Mouse (Mus musculus): ENCODE results near the gene Plin2. TPM values are rescaled to one million over a fixed set of nuclear protein-coding genes. Genes with fewer than 3 reads are reported as not detected.

The Plin2 gene
- polyA plus RNA-seq (2015; fragmentation: Nextera tagmentation; extraction: Ambion mirVana) = 76.3 and 82.3 TPM in 2 replicates

GRCm38 (mm10) chr4:86669780-86670201 is at the start of gene Plin2:
TSS of gene Plin2 (minus strand) at chr4:86670060.
- WGBS = under 1% methylated on average over 18 of the region's 18 CpGs
- no peaks in the 10 kb centered on the region for H3K27me3 ChIP-seq (replicated peaks)

DNA sequence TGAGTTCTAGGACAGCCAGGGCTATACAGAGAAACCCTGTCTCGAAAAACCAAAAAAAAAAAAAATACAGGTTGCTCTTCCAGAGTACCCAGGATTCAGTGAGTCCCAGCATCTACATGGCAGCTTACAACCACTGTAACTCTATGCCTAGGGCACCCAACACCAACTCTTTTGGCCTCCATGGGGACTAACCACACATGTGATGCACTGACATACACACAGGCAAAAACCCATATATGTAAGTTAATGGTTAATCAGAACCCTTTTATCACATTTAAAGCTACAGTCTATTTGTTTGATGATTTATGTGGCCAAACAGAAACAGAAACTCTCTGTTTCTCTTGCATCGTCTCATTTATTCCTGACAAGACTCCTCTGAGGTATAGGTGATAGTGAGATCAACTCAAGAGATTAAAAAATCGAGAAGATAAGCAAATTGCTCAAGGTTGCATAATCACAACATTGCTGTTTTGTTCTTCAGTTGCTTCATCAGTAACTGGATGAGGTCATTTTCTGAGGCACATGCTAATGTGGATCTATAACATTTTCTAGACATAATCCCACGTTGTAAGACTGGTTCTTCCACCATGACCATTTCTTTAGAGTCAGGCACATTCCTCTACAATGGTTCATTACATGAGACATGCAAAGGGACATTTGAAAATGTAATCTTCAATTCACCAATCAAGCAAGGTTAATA is 49.2 kb upstream of the Plin2 start:
- H3K27ac ChIP-seq = no peak overlapping the region
- H3K36me3 ChIP-seq = no peaks in the 10 kb centered on the region
- no peaks in the 10 kb centered on the region for H3K9me3 ChIP-seq
- H3K4me1 ChIP-seq = no peaks in the 10 kb centered on the region
- WGBS = 63% methylated on average over 4 of the region's 4 CpGs
- H3K9ac ChIP-seq = no peak overlapping the region
- H3K27me3 ChIP-seq (replicated peaks) = no peaks in the 10 kb centered on the region
- H3K4me3 ChIP-seq (replicated peaks) = no peak overlapping the region
- ATAC-seq (ENCODE audit: insufficient read depth, low FRiP score, low read depth) = 0 out of 2 replicates have a peak, but pooled peaks have one; percentile 34
- no peak overlapping the region for H3K4me2 ChIP-seq

More at GRCm38 (mm10) chr4:86669780-86670201, at the start of gene Plin2:
- peak within 1 kb of the TSS; percentile 83 for H3K27ac ChIP-seq
- no peaks in the 10 kb centered on the region for H3K9me3 ChIP-seq
- peaks cover 5% of the 10 kb centered on the region; the same call in 1 of the 2 replicates for H3K36me3 ChIP-seq
- peak within 1 kb of the TSS; percentile 44; the same call in 1 of the 2 replicates for H3K9ac ChIP-seq
- peak; percentile 92 for ATAC-seq (ENCODE audit: insufficient read depth, low FRiP score, low read depth)
- peak within 1 kb of the TSS; percentile 69 for H3K4me2 ChIP-seq
- peaks cover 19% of the 10 kb centered on the region; the same call in 1 of the 2 replicates for H3K4me1 ChIP-seq
- peak within 1 kb of the TSS; percentile 73 for H3K4me3 ChIP-seq (replicated peaks)

- H3K9ac ChIP-seq = no peak overlapping the region
- no peaks in the 10 kb centered on the region for H3K27me3 ChIP-seq (replicated peaks)
- no peaks in the 10 kb centered on the region for H3K36me3 ChIP-seq
- no peak overlapping the region; the same call in 1 of the 2 replicates for H3K27ac ChIP-seq
- 63% methylated on average over 1 of the region's 1 CpGs for WGBS
- no peak for ATAC-seq (ENCODE audit: insufficient read depth, low FRiP score, low read depth)
- no peak overlapping the region for H3K4me3 ChIP-seq (replicated peaks)
- no peak overlapping the region for H3K4me2 ChIP-seq
- no peaks in the 10 kb centered on the region for H3K9me3 ChIP-seq
- no peaks in the 10 kb centered on the region for H3K4me1 ChIP-seq
Measured at GRCm38 (mm10) chr4:86717176-86717575, 47.3 kb upstream of the Plin2 start.

GRCm38 (mm10) chr4:86715341-86715740 is 45.5 kb upstream of the Plin2 start:
- Histone ChIP-seq H3K4me3 (replicated peaks) (no peak overlapping the region), H3K4me1 (no peaks in the 10 kb centered on the region), H3K9me3 (no peaks in the 10 kb centered on the region), H3K4me2 (no peak overlapping the region), H3K27ac (no peak overlapping the region), H3K36me3 (no peaks in the 10 kb centered on the region), H3K9ac (no peak overlapping the region), H3K27me3 (replicated peaks) (no peaks in the 10 kb centered on the region)
- no peak for ATAC-seq (ENCODE audit: insufficient read depth, low FRiP score, low read depth)
- 88% methylated on average over 1 of the region's 1 CpGs for WGBS

- Histone ChIP-seq H3K36me3 (no peaks in the 10 kb centered on the region), H3K27me3 (replicated peaks) (no peaks in the 10 kb centered on the region), H3K4me2 (no peak overlapping the region), H3K9me3 (no peaks in the 10 kb centered on the region), H3K9ac (no peak overlapping the region), H3K4me3 (replicated peaks) (no peak overlapping the region), H3K27ac (peak overlapping the region; percentile 54), H3K4me1 (no peaks in the 10 kb centered on the region)
- no peak for ATAC-seq (ENCODE audit: insufficient read depth, low FRiP score, low read depth)
- 70% methylated on average over 2 of the region's 2 CpGs for WGBS
Measured at GRCm38 (mm10) chr4:86713518-86713917, 43.7 kb upstream of the Plin2 start.

DNA sequence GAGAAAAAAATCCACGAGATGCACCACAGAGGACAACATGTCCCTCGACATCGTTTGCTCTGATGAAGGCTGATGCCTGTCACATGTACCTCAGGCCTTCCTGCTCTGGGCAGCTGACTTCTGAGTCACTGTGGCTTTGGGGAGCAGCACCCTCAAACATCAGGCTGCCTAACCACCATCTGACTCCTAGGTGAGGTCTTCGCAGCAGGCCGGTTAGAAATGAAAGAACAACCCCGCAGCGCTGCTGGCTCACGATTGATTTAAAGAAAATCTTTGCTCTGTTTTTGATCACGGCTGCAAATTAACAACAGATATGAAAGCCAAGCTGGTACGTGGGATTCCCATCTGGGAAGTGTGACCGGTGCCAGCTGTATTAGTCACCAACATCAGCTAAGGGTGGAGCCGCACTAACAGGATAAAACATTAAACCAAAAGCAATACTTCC is 42.9 kb upstream of the Plin2 start:
- Histone ChIP-seq H3K4me3 (replicated peaks) (no peak overlapping the region), H3K27me3 (replicated peaks) (no peaks in the 10 kb centered on the region), H3K9ac (no peak overlapping the region), H3K36me3 (no peaks in the 10 kb centered on the region), H3K9me3 (no peaks in the 10 kb centered on the region), H3K27ac (peak overlapping the region; percentile 68), H3K4me1 (no peaks in the 10 kb centered on the region), H3K4me2 (no peak overlapping the region)
- ATAC-seq (ENCODE audit: insufficient read depth, low FRiP score, low read depth) = no peak
- 64% methylated on average over 12 of the region's 12 CpGs for WGBS

DNA sequence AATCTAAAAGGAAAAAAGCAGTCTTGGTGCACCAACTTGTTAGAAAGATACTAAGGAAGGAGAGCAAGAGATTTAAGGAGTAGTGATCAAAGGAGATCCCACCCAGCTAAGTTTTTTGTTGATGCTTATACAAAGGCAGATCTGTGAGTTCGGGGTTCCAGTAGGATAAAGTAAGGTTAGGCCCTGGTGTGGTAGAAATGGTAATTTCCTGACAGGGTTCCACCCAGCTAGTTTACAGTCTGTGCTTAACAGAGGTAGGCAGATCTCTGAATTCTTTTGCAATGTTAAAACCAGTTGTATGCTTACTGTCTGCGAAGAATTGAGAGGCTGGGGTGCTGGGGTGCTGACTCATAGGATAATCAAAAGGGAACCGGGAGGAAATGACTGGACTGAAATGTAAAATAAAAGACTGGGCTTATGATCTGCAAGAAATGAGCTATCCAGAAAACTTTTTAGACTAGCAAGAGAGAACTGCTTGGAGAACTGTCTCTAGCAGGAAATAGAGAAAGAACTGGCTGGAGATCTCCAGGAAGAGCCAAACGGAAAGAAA is 40.9 kb upstream of the Plin2 start:
- H3K4me2 ChIP-seq = no peak overlapping the region
- no peak overlapping the region for H3K9ac ChIP-seq
- H3K4me3 ChIP-seq (replicated peaks) = no peak overlapping the region
- ATAC-seq (ENCODE audit: insufficient read depth, low FRiP score, low read depth) = no peak
- no peaks in the 10 kb centered on the region for H3K27me3 ChIP-seq (replicated peaks)
- H3K36me3 ChIP-seq = no peaks in the 10 kb centered on the region
- no peaks in the 10 kb centered on the region for H3K4me1 ChIP-seq
- 0 out of 2 replicates have a peak overlapping the region, but pooled peaks have one; percentile 40 for H3K27ac ChIP-seq
- WGBS = 57% methylated on average over 4 of the region's 4 CpGs
- no peaks in the 10 kb centered on the region for H3K9me3 ChIP-seq

GRCm38 (mm10) chr4:86710034-86710650 is 40.3 kb upstream of the Plin2 start:
- Histone ChIP-seq H3K4me3 (replicated peaks) (no peak overlapping the region), H3K4me2 (no peak overlapping the region), H3K9me3 (no peaks in the 10 kb centered on the region), H3K36me3 (no peaks in the 10 kb centered on the region), H3K4me1 (no peaks in the 10 kb centered on the region), H3K27ac (no peak overlapping the region), H3K9ac (no peak overlapping the region), H3K27me3 (replicated peaks) (no peaks in the 10 kb centered on the region)
- 75% methylated on average over 6 of the region's 6 CpGs for WGBS
- ATAC-seq (ENCODE audit: insufficient read depth, low FRiP score, low read depth) = no peak

DNA sequence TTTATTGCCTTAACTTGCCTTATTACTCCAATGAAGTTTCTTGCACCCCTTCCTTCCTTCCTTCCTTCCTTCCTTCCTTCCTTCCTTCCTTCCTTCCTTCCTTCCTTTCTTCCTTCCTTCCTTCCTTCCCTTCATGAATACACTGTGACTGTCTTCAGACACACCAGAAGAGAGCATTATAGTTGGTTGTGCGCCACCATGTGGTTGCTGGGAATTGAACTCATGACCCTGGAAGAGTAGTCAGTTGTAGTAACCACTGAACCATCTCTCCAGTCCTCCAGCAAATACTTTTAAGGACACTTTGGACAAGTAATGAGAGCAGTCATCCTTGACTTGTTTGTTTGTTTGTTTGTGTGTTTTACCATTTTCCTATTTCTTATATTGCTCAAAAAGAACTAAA is 38.9 kb upstream of the Plin2 start:
- no peak for ATAC-seq (ENCODE audit: insufficient read depth, low FRiP score, low read depth)
- no peak overlapping the region for H3K4me3 ChIP-seq (replicated peaks)
- no peak overlapping the region for H3K9ac ChIP-seq
- H3K4me1 ChIP-seq = no peaks in the 10 kb centered on the region
- H3K27ac ChIP-seq = no peak overlapping the region
- no peaks in the 10 kb centered on the region for H3K36me3 ChIP-seq
- H3K4me2 ChIP-seq = no peak overlapping the region
- WGBS = 29% methylated on average over 1 of the region's 1 CpGs
- no peaks in the 10 kb centered on the region for H3K27me3 ChIP-seq (replicated peaks)
- no peaks in the 10 kb centered on the region for H3K9me3 ChIP-seq

DNA sequence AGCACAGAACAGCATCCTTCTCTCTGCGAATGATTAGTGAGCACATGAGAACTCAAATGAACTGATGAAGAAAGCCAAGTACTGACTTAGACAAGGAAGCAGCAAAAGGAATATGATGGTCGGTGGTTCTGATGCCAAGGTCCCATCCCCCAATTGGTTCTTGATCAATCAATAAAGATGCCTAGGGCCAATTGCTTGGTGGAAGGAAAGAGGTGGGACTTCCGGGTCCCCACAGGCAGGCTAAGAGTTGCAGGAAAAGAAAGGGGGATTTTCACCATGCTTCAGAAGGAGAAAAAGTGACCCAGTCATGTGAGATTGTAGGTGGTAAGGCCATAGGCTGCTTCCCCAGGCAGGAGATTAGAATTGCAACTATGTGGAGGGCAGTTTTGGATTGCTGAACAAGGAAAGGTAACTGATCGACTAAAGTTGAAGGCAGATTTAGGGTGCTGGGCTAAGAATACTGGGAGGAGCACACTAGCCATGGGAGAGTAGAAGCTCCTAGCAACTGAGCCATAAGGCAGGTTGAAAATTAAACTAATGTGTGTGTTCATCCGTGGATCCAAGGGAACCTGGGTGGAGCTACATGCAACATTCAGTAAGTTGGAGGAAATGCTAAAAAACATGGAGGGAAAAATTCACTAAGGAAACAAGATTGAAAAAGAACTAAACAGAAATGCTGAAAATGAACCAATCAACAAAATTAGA is 29.5 kb upstream of the Plin2 start:
- Histone ChIP-seq H3K9me3 (no peaks in the 10 kb centered on the region), H3K4me3 (replicated peaks) (no peak overlapping the region), H3K4me1 (no peaks in the 10 kb centered on the region), H3K27me3 (replicated peaks) (no peaks in the 10 kb centered on the region), H3K36me3 (no peaks in the 10 kb centered on the region), H3K4me2 (no peak overlapping the region), H3K27ac (no peak overlapping the region), H3K9ac (no peak overlapping the region)
- WGBS = 69% methylated on average over 5 of the region's 5 CpGs
- ATAC-seq (ENCODE audit: insufficient read depth, low FRiP score, low read depth) = no peak

DNA sequence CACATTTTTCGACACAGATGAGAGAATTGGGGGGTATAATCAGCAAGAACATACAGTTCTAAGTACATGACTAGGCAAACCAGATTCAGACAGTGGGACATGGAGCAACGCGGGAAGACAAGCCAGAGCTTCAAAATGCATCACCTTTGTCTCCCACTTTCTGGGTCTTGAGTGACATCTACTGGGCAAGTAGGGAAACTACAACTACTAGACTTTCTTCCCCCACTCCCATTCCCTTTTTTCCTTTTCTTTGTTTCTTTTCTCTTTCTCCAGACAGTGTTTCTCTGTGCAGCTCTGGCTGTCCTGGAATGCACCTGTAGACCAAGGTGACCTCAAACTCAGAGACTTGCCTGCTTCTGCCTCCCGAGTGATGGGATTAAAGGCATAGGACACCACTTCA is 27.0 kb upstream of the Plin2 start:
- no peak; the same call in 1 of the 2 replicates for ATAC-seq (ENCODE audit: insufficient read depth, low FRiP score, low read depth)
- WGBS = 10% methylated on average over 4 of the region's 4 CpGs
- H3K4me1 ChIP-seq = no peaks in the 10 kb centered on the region
- H3K27ac ChIP-seq = no peak overlapping the region
- no peaks in the 10 kb centered on the region for H3K9me3 ChIP-seq
- H3K4me3 ChIP-seq (replicated peaks) = no peak overlapping the region
- H3K27me3 ChIP-seq (replicated peaks) = no peaks in the 10 kb centered on the region
- H3K36me3 ChIP-seq = no peaks in the 10 kb centered on the region
- no peak overlapping the region for H3K9ac ChIP-seq
- H3K4me2 ChIP-seq = no peak overlapping the region
